Mouse (Mus musculus) liver, embryonic 11.5 days (tissue): ENCODE data around the gene Hmgn2. TPM values are rescaled to one million over a fixed set of nuclear protein-coding genes. Genes with fewer than 3 reads are reported as not detected.

Experiments
- ATAC-seq: fragments of 200-750 bp; cut with Nextera tagmentation; replicated peaks from 2 replicates; pipeline ENCODE4 v1.8.0; 2017; ENCODE audit warnings: moderate number of reproducible peaks, mild to moderate bottlenecking, moderate TSS enrichment, moderate library complexity; ENCODE audit not compliant: low FRiP score
- DNase-seq: peaks from one replicate; pipeline ENCODE4 v3.0.0-alpha.2; 2017; ENCODE audit warnings: low spot score
- H3K27ac ChIP-seq: fragments of 300-500 bp; sonication (generic); 2 replicates; pipeline ENCODE4 v1.5.1; 2014; ENCODE audit warnings: mild to moderate bottlenecking, low read depth, low read length, control low read depth
- H3K27me3 ChIP-seq: fragments of 300-500 bp; sonication (generic); replicated peaks from 2 replicates; pipeline ENCODE4 v1.6.1; 2014; ENCODE audit warnings: low read length, mixed read lengths; ENCODE audit not compliant: control insufficient read depth, insufficient read depth
- H3K36me3 ChIP-seq: fragments of 300-500 bp; sonication (generic); 2 replicates; pipeline ENCODE4 v1.6.1; 2014; ENCODE audit warnings: mild to moderate bottlenecking, low read length, moderate library complexity, mixed read lengths; ENCODE audit not compliant: control insufficient read depth, insufficient read depth
- H3K4me1 ChIP-seq: fragments of 300-500 bp; sonication (generic); replicated peaks from 2 replicates; pipeline ENCODE4 v1.6.1; 2014; ENCODE audit warnings: low read length, mixed read lengths; ENCODE audit not compliant: control insufficient read depth, insufficient read depth
- H3K4me2 ChIP-seq: fragments of 300-500 bp; sonication (generic); 2 replicates; pipeline ENCODE4 v1.6.1; 2014; ENCODE audit warnings: mild to moderate bottlenecking, control low read depth, moderate library complexity
- H3K4me3 ChIP-seq: fragments of 300-500 bp; sonication (generic); 2 replicates; pipeline ENCODE4 v1.5.1; 2014; ENCODE audit warnings: low read depth, low read length, control low read depth
- H3K9ac ChIP-seq: fragments of 300-500 bp; sonication (generic); 2 replicates; pipeline ENCODE4 v1.6.1; 2014; ENCODE audit warnings: low read depth, low read length, control low read depth
- H3K9me3 ChIP-seq: fragments of 300-500 bp; sonication (generic); 2 replicates; pipeline ENCODE4 v1.6.1; 2016; ENCODE audit warnings: low read length, inconsistent platforms, mixed read lengths; ENCODE audit not compliant: control insufficient read depth
- WGBS: fragments of 180-500 bp; shearing (Covaris S2); extraction: QIAGEN DNeasy Blood & Tissue Kit; methylation state at CpG from one replicate; pipeline ENCODE4 v1.1.7; 2014; 5-methylcytosine and 5-hydroxymethylcytosine counted together
- polyA plus RNA-seq: library from polyadenylated mRNA; unstranded; fragments of >200 nt; fragmentation: Nextera tagmentation; extraction: Ambion mirVana; gene quantifications from 2 replicates; pipeline ENCODE4 v1.2.1, GENCODE M21; 2014

Gene Hmgn2
- polyA plus RNA-seq, 1 experiment from 2014 or later: 1,890 TPM

DNA sequence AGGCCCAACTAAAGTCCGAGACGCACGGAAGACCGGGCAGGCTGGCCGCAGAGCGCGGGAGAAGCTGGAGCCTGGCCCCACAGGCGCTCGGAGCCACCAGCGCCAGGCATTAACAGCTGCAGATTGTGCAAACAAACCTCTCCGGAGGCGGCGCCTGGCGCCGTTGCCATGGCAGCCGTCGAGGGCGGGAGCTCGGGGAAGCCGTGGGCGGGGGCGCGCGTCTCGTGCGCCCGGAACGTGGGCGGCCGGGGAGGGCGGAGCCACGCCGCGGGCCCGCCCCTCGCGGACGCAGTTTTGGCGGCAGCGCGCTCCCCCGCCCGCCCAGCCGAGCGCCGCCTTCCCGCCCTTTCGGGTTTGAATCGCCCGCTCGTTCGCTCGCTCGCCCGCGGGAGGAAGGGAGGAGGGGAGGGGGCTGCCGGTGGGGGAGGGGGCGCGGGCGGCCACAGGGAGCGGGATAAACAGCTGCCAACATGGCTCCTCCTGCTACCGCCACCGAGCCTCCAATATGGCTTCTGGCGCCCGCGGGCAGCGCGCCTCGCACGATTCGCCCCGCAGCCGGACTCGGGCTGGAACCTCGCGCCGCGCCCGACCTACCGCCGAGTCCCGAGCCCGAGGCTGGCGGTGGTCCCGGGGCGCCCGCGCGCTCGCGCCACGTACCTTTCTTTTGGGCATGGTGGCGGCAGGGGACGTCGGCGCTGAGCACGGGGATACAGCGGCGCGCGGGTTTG, 1.1 kb downstream of the Hmgn2 start:
- Histone ChIP-seq H3K27me3 (no peaks in the 10 kb centered on the region), H3K9ac (peak overlapping the region; percentile 99), H3K27ac (peak overlapping the region; percentile 100), H3K36me3 (peaks cover 26% of the 10 kb centered on the region), H3K4me2 (peak overlapping the region; percentile 97), H3K4me3 (peak overlapping the region; percentile 80), H3K4me1 (peaks cover 26% of the 10 kb centered on the region), H3K9me3 (no peaks in the 10 kb centered on the region)
- peak; percentile 76 for ATAC-seq
- DNase-seq: peak; percentile 93
- WGBS: under 1% methylated on average over 77 of the region's 101 CpGs

DNA sequence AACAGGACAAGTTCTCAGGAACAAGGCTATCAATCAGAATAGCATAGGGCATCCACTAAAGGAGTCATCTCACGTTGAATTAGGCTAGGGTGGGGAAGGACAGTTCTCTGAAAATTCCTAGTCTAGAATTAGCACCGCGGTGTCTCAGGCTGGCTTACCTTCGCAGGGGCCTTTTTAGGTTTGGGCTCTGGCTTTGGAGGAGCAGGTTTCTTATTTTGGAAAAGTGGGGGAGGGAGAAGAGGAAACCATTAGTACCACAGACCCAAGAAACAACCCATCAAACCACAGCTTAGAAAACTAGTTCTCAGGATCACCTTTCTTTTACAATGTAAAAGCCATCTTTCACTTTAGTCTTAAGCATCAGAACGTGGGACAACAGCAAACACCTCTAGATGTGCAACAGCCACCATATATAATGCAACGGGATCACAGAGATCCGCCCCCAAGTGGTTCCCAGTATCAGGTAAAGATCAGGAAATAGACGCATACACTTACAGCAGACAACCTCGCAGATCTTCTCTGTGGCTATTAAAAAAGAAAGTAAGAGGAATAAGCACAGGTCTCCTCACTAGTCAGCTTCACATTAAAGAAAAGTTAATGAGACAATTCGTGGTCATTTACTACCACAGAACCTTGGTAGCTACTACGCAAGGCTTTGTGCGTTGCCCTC, 2.0 kb downstream of the Hmgn2 start:
- Histone ChIP-seq H3K4me1 (peaks cover 26% of the 10 kb centered on the region), H3K36me3 (peaks cover 26% of the 10 kb centered on the region), H3K4me2 (peak overlapping the region; percentile 97), H3K9me3 (no peaks in the 10 kb centered on the region), H3K27me3 (no peaks in the 10 kb centered on the region), H3K4me3 (peak overlapping the region; percentile 80), H3K9ac (peak overlapping the region; percentile 68), H3K27ac (no peak overlapping the region; the same call in 1 of the 2 replicates)
- 35% methylated on average over 12 of the region's 12 CpGs for WGBS
- DNase-seq (no peak), ATAC-seq (no peak)

DNA sequence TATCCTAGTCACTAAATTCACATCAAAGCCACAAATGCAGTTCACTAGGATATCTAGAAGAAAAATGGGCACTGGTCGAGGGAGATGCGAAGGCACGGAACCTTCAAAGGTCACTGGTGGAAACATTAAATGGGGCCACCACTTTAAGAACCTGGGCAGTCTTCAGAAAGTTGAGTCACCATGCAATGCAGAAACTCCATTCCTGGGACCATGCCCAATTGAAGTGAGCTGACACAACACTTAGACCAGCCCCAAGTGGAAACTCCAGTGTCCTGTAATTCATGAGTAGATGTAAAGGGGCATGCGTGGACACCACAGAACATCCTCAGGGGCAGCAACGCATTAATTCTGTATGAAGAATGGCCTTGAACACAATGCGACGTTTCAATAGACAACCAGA, 5.9 kb downstream of the Hmgn2 start:
- ATAC-seq (no peak), DNase-seq (no peak)
- Histone ChIP-seq H3K4me3 (no peak overlapping the region), H3K4me1 (peaks cover 13% of the 10 kb centered on the region), H3K36me3 (peaks cover 24% of the 10 kb centered on the region), H3K27ac (no peak overlapping the region), H3K9me3 (no peaks in the 10 kb centered on the region), H3K4me2 (no peak overlapping the region), H3K27me3 (no peaks in the 10 kb centered on the region), H3K9ac (no peak overlapping the region)
- WGBS: 85% methylated on average over 7 of the region's 7 CpGs

DNA sequence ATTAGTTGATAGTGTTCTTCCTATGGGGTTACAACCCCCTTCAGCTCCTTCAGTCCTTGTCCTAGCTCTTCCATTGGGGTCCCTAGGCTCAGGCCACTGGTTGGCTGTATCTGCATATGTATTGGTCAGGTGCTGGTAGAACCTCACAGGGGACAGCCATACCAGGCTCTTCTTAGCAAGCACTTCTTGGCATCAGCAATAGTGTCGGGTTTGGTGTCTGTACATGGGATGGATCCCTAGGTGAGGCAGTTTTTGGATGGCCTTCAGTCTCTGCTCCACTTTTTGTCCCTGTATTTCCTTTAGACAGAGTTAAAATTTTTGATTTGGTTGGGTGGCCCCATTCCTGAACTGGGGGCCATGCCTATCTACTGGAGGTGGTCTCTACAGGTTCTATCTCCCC, 9.6 kb downstream of the Hmgn2 start:
- Histone ChIP-seq H3K4me2 (no peak overlapping the region), H3K27ac (no peak overlapping the region), H3K36me3 (peaks cover 6% of the 10 kb centered on the region), H3K4me3 (no peak overlapping the region), H3K27me3 (no peaks in the 10 kb centered on the region), H3K9me3 (no peaks in the 10 kb centered on the region), H3K9ac (no peak overlapping the region), H3K4me1 (no peaks in the 10 kb centered on the region)
- 90% methylated on average over 1 of the region's 1 CpGs for WGBS
- DNase-seq: no peak
- no peak for ATAC-seq

DNA sequence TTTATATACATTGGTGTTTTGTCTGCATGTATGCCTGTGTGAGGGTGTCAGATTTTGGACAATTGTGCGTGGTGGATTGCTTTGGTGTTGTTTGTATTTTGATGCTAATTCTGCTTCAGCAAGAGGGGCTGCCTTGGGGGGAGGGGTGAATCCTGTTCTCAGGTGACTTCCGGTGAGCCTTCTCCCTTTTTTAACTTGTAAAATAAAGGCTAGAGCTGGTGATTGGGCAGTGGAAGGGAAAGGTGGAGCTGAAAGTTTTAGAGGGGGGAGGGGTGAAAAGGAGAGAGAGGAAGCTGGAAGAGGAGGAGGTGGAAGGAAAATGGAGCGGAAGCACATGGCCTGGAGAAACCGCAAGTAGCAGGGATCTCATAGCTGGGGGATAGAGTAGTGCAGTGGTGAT, 12.1 kb downstream of the Hmgn2 start:
- Histone ChIP-seq H3K27ac (no peak overlapping the region), H3K9ac (no peak overlapping the region), H3K4me3 (no peak overlapping the region), H3K36me3 (no peaks in the 10 kb centered on the region; the same call in 1 of the 2 replicates), H3K9me3 (no peaks in the 10 kb centered on the region), H3K4me1 (no peaks in the 10 kb centered on the region), H3K4me2 (no peak overlapping the region), H3K27me3 (no peaks in the 10 kb centered on the region)
- DNase-seq (no peak), ATAC-seq (no peak)
- WGBS: 69% methylated on average over 4 of the region's 4 CpGs

DNA sequence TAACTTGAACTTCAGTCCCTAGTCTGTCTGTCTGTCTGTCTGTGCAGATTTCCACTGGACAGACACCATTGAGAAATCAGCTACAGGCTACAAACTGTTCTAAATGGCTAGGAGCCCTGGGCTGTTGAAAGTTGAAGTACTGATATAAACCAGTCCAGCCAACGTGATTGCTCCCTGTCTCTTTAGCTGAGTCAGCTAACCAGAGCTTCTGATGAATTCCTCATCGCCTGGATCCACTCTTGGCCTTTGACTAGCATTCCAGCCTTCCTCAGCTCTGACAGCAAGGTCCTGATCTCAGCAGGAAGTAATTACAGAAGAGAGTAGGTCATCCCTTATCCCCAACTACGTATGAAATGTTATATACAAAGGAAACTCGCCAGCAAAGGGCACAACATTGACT, 21.7 kb downstream of the Hmgn2 start:
- 46% methylated on average over 4 of the region's 4 CpGs for WGBS

DNA sequence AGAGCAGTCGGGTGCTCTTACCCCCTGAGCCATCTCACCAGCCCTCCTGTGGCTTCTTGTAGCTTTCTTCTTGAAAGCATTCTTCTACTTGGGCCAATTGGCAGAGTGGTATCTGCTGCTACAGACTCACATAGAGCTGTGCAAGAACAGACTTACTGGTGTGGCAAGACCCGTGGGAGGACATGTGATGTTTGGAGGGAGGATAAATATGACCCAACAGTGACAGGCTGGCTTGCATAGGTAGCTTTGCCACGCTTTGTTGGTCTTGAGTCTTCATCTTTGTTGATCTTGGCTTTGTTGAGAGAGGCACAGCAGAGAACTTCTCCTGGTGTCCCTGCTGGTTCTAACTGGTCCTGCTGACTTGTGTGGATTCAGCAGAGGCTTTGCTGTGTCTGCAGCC, 24.7 kb downstream of the Hmgn2 start:
- WGBS: 75% methylated on average over 3 of the region's 3 CpGs
- DNase-seq: no peak

More for the DNA sequence above, 21.7 kb downstream of the Hmgn2 start:
- Histone ChIP-seq H3K27me3 (no peaks in the 10 kb centered on the region), H3K9me3 (0 out of 2 replicates have a peak, but pooled peaks cover 2% of the 10 kb centered on the region), H3K9ac (no peak overlapping the region), H3K36me3 (no peaks in the 10 kb centered on the region), H3K4me2 (no peak overlapping the region), H3K4me3 (no peak overlapping the region), H3K4me1 (no peaks in the 10 kb centered on the region), H3K27ac (no peak overlapping the region)
- no peak for DNase-seq
- ATAC-seq: no peak

DNA sequence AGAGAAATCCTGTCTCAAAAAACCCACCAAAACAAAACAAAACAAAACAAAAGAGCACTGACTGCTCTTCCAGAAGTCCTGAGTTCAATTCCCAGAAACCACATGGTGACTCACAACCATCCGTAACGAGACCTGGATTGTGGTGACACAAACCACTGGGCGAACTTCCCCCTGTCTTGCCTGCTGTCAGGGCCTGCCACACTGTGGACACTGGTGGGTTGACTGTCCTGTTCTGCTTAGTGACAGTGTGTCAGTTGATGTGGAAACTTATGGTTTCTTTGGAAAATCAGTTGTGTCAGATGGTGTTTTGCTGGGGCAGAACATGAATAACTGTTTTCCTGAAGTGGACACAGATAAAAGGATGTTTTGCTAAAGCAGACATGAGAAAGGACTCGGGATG, 25.8 kb downstream of the Hmgn2 start:
- H3K9ac ChIP-seq: no peak overlapping the region
- no peaks in the 10 kb centered on the region for H3K36me3 ChIP-seq
- no peak overlapping the region for H3K27ac ChIP-seq
- H3K4me2 ChIP-seq: no peak overlapping the region
- WGBS: 83% methylated on average over 4 of the region's 4 CpGs
- H3K27me3 ChIP-seq: no peaks in the 10 kb centered on the region
- 0 out of 2 replicates have a peak, but pooled peaks cover 2% of the 10 kb centered on the region for H3K9me3 ChIP-seq
- no peak for ATAC-seq
- H3K4me1 ChIP-seq: 0 out of 2 replicates have a peak, but pooled peaks cover 2% of the 10 kb centered on the region
- DNase-seq: no peak
- H3K4me3 ChIP-seq: no peak overlapping the region

More for the DNA sequence above, 24.7 kb downstream of the Hmgn2 start:
- no peak overlapping the region for H3K4me3 ChIP-seq
- H3K27me3 ChIP-seq: no peaks in the 10 kb centered on the region
- H3K4me2 ChIP-seq: no peak overlapping the region
- ATAC-seq: no peak
- no peaks in the 10 kb centered on the region for H3K36me3 ChIP-seq
- H3K4me1 ChIP-seq: no peaks in the 10 kb centered on the region
- 0 out of 2 replicates have a peak, but pooled peaks cover 2% of the 10 kb centered on the region for H3K9me3 ChIP-seq
- H3K27ac ChIP-seq: no peak overlapping the region
- no peak overlapping the region for H3K9ac ChIP-seq
